Mouse (Mus musculus) limb, embryonic 14.5 days (tissue): ENCODE data around the gene Ehd4. TPM values are rescaled to one million over a fixed set of nuclear protein-coding genes. Genes with fewer than 3 reads are reported as not detected.

Experiments used
- ATAC-seq: fragments of 200-750 bp; cut with Nextera tagmentation; 2 replicates; pipeline ENCODE4 v1.8.0; 2017; ENCODE audit warnings: low read depth, moderate number of reproducible peaks, moderate TSS enrichment; ENCODE audit not compliant: low FRiP score
- DNase-seq: peaks from one replicate; pipeline ENCODE4 v3.0.0-alpha.2; 2015; ENCODE audit warnings: low spot score
- H3K27ac ChIP-seq: fragments of 300-500 bp; sonication (generic); replicated peaks from 2 replicates; pipeline ENCODE4 v1.5.1; 2014; ENCODE audit warnings: low read depth, mild to moderate bottlenecking, low read length, moderate library complexity, mixed read lengths
- H3K27me3 ChIP-seq: fragments of 300-500 bp; sonication (generic); 2 replicates; pipeline ENCODE4 v1.6.1; 2014; ENCODE audit warnings: low read length, mixed read lengths; ENCODE audit not compliant: control insufficient read depth, insufficient read depth
- H3K36me3 ChIP-seq: fragments of 300-500 bp; sonication (generic); 2 replicates; pipeline ENCODE4 v1.6.1; 2014; ENCODE audit warnings: mild to moderate bottlenecking, low read length, moderate library complexity, mixed read lengths; ENCODE audit not compliant: control insufficient read depth, insufficient read depth
- H3K4me1 ChIP-seq: fragments of 300-500 bp; sonication (generic); 2 replicates; pipeline ENCODE4 v1.6.1; 2014; ENCODE audit warnings: antibody characterized with exemption, low read length, mixed read lengths; ENCODE audit not compliant: control insufficient read depth, insufficient read depth
- H3K4me2 ChIP-seq: fragments of 300-500 bp; sonication (generic); replicated peaks from 2 replicates; pipeline ENCODE4 v1.6.1; 2014; ENCODE audit warnings: low read depth, mild to moderate bottlenecking, low read length, moderate library complexity; ENCODE audit not compliant: severe bottlenecking
- H3K4me3 ChIP-seq: fragments of 300-500 bp; sonication (generic); replicated peaks from 2 replicates; pipeline ENCODE4 v1.5.1; 2014; ENCODE audit warnings: low read length
- H3K9ac ChIP-seq: fragments of 300-500 bp; sonication (generic); 2 replicates; pipeline ENCODE4 v1.6.1; 2014; ENCODE audit warnings: mild to moderate bottlenecking, low read depth, low read length, moderate library complexity; ENCODE audit not compliant: severe bottlenecking
- H3K9me3 ChIP-seq: fragments of 300-500 bp; sonication (generic); 2 replicates; pipeline ENCODE4 v1.6.1; 2016; ENCODE audit warnings: low read length; ENCODE audit not compliant: control insufficient read depth
- POLR2A ChIP-seq: fragments of 200-500 bp; IDR thresholded peaks from 2 replicates; pipeline ENCODE4 v1.8.0; 2012; ENCODE audit warnings: inconsistent platforms, mild to moderate bottlenecking, moderate library complexity, borderline replicate concordance; ENCODE audit not compliant: insufficient read depth, insufficient read length; ENCODE audit errors: extremely low read depth
- WGBS: fragments of 180-500 bp; shearing (Covaris S2); extraction: QIAGEN DNeasy Blood & Tissue Kit; methylation state at CpG from one replicate; pipeline ENCODE4 v1.1.7; 2014; 5-methylcytosine and 5-hydroxymethylcytosine counted together
- polyA plus RNA-seq, 2 experiments: library from polyadenylated mRNA; depleted of rRNA in 1 of 2; stranded (reverse) in 1 of 2; unstranded in 1 of 2; fragments of >200 nt; fragmentation: Nextera tagmentation in 1 of 2; extraction: Ambion mirVana in 1 of 2; gene quantifications; 2 replicates each; pipeline versions ENCODE4 v1.2.1 to v1.2.3; 2012 to 2014

The Ehd4 gene
- polyA plus RNA-seq, 2 experiments: 19.7 to 51.0 TPM

DNA sequence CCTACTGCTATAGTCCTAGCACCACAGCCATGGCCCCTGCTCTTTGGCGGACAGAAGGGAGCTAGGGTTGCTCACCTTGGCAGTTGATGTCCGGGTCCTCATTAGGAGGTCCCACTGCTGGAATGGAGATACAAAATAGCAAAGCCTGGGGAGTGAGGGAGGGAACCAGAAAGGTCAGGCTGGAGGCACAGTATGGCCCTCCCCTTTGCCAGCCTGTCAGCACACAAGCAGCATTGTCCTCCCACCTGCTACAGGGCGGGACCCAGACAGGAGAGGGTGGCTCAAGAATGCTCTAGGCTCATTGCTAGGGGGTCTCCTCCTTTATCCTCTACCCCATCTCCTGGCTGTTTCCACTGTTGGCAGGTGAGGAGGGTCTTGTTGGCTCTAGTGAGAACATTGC, 68.4 kb downstream of the Ehd4 start:
- no peak for DNase-seq
- WGBS: 84% methylated on average over 3 of the region's 3 CpGs
- no peaks in the 10 kb centered on the region for H3K36me3 ChIP-seq
- no peak overlapping the region for H3K9ac ChIP-seq
- no peak overlapping the region for H3K27ac ChIP-seq
- no peak overlapping the region for H3K4me2 ChIP-seq
- no peak for TF ChIP-seq POLR2A
- H3K4me1 ChIP-seq: no peaks in the 10 kb centered on the region
- H3K27me3 ChIP-seq: no peaks in the 10 kb centered on the region
- H3K4me3 ChIP-seq: no peak overlapping the region
- ATAC-seq: no peak
- no peaks in the 10 kb centered on the region for H3K9me3 ChIP-seq

DNA sequence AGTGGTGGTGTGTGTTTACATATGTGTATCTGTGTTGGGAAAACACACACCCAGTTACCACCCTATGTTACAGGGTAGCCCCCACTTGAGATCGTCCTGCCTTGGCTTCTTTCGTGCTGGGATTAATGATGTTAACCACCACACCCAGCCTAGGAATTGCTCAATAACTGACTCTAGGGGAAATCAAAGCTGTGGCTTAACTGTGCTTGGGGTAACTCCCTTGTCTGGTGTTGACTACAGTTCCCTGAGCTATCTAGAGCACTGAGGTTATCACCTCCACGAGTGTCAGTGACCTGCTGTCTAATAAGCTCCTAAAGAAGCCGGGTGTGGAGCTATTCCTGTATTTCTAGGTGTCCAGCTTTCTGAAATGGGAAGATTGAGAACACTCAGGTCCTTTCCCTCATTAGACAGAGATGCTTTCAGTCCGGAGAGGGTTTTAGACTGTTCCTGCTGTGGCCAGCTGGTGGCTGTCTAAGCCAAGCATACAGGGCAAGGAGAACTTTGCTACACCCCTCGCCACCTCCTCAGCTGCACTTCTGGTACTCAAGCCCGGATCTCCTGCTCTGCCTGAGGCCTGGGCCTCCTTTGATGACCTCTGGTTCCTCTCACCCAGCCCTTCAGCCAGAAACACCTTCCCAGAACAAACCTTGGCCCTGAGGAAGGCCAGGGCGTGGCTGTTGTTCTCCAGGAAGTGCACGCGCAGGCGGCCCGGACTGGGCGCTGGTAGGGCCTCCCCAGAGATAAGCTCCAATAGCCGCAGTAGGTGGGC, 69.6 kb downstream of the Ehd4 start:
- H3K4me1 ChIP-seq: no peaks in the 10 kb centered on the region
- no peak overlapping the region for H3K4me2 ChIP-seq
- DNase-seq (no peak), ATAC-seq (peak; percentile 64; the same call in 1 of the 2 replicates)
- H3K36me3 ChIP-seq: no peaks in the 10 kb centered on the region
- no peaks in the 10 kb centered on the region for H3K9me3 ChIP-seq
- no peaks in the 10 kb centered on the region for H3K27me3 ChIP-seq
- H3K9ac ChIP-seq: 0 out of 2 replicates have a peak overlapping the region, but pooled peaks have one; percentile 31
- no peak overlapping the region for H3K27ac ChIP-seq
- 73% methylated on average over 14 of the region's 14 CpGs for WGBS
- H3K4me3 ChIP-seq: no peak overlapping the region
- no peak for TF ChIP-seq POLR2A

DNA sequence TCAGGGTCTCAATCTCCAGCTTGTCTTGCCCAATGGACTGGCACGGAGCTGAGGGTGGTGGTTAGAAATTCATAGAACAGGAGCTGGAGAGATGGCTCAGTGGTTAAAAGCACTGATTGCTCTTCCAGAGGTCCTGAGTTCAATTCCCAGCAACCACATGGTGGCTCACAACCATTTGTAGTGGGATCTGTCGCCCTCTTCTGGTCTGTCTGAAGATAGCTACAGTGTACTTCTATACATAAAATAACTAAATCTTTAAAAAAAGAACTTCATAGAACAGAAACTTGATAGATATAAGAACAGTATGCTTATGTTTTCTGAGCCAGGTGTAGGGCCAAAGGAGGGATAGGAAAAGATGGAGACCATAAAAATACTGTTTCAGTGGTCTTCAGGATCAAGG, 72.0 kb downstream of the Ehd4 start:
- no peaks in the 10 kb centered on the region for H3K36me3 ChIP-seq
- no peak overlapping the region for H3K4me3 ChIP-seq
- WGBS: 75% methylated on average over 2 of the region's 2 CpGs
- H3K9me3 ChIP-seq: no peaks in the 10 kb centered on the region
- DNase-seq (no peak), ATAC-seq (no peak)
- H3K4me2 ChIP-seq: no peak overlapping the region
- no peak overlapping the region for H3K27ac ChIP-seq
- H3K9ac ChIP-seq: no peak overlapping the region
- H3K27me3 ChIP-seq: no peaks in the 10 kb centered on the region
- no peaks in the 10 kb centered on the region for H3K4me1 ChIP-seq
- no peak for TF ChIP-seq POLR2A

DNA sequence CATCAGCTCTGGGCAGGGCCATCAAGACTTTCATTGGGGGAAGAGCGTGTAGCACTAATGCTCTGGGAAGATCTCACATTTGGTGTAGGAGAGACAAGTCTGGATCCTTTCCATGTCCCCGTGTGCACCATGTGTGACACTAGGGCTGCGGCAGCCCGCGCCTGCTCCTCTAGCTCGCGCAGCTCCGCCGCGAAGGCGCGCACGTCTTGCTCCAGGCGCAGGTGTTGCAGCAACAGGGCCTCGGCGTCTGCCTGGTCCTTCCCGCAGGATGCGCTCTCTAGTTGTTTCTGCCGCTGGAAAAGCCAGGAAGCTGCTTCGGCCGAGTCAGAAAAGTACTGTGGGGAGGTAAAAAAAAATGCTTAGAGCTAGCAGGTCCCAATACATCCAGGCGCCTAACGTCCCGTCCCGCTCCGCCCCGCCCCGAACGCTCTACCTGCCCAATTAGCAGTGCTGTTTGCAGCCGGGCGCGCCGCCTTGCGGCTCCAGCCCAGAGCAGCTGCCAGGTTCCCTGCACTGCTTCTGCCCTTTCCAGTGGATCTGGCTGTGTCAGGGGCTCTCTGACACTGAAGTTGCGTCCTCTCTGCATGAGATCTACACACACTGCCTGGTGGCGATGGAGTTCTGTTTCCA, 78.2 kb downstream of the Ehd4 start:
- no peak for TF ChIP-seq POLR2A
- H3K27me3 ChIP-seq: peaks cover 12% of the 10 kb centered on the region
- DNase-seq (peak; percentile 51), ATAC-seq (peak; percentile 66; the same call in 1 of the 2 replicates)
- H3K4me2 ChIP-seq: peak overlapping the region; percentile 65
- WGBS: 2% methylated on average over 36 of the region's 36 CpGs
- peak overlapping the region; percentile 31; the same call in 1 of the 2 replicates for H3K9ac ChIP-seq
- no peaks in the 10 kb centered on the region for H3K9me3 ChIP-seq
- H3K4me1 ChIP-seq: no peaks in the 10 kb centered on the region
- no peak overlapping the region for H3K27ac ChIP-seq
- H3K36me3 ChIP-seq: no peaks in the 10 kb centered on the region
- peak overlapping the region; percentile 36 for H3K4me3 ChIP-seq

DNA sequence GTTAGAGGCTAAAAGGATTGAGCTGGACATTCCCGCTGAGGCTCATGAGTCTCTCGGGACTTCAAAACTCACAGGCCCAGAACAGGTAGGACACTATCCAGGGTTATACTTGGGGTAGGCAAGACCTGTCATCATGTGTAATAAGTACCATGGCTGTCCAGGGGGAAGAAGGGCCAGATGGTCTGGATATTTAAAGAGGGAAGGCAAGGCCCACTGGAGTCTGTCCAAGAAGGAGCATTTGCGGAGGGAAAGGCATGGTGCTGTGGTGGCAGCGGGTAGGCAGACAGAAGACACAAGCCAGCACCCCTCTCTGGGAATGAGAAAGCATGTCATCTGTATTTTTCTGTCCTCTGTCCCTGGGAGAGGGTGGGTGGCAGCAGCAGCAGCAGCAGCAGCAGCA, 80.3 kb downstream of the Ehd4 start:
- no peak for ATAC-seq
- Histone ChIP-seq H3K27me3 (peaks cover 12% of the 10 kb centered on the region), H3K36me3 (no peaks in the 10 kb centered on the region), H3K9ac (no peak overlapping the region), H3K9me3 (no peaks in the 10 kb centered on the region), H3K4me1 (no peaks in the 10 kb centered on the region), H3K4me2 (no peak overlapping the region), H3K4me3 (no peak overlapping the region), H3K27ac (no peak overlapping the region)
- 92% methylated on average over 4 of the region's 4 CpGs for WGBS
- no peak for TF ChIP-seq POLR2A
- no peak for DNase-seq
